In genomic region chr4:150708572-150708984, GRCm38 (mm10) we compare ENCODE assay signal across 9 mouse cellular contexts. TPM values are rescaled to one million over a fixed set of nuclear protein-coding genes. Genes with fewer than 3 reads are reported as not detected.
DNase-seq lines count a peak whose midpoint lies in the region; ATAC-seq and TF ChIP-seq lines count a peak whose summit lies in the region.
"Had no signal": no experiment of that assay in that cellular context is flagged by ENCODE, and none has a peak within 500 bp of the region (broad histone marks: within the 10 kb centered on the region; RNA-seq: fewer than 3 reads in every experiment).

No protein-coding gene starts in this region.

- no peak overlapping the region for H3K9ac ChIP-seq in hindbrain, postnatal 0 days (replicated peaks; ENCODE audit: low read length)

- H3K4me3 ChIP-seq in lung, adult 2 months (replicated peaks; ENCODE audit: extremely low read depth, low read depth, low read length): no peak overlapping the region
- no peak overlapping the region for H3K4me3 ChIP-seq in hindbrain, postnatal 0 days (ENCODE audit: low read length)
- no peak overlapping the region for H3K4me3 ChIP-seq in myocyte

- ATAC-seq in hindbrain, postnatal 0 days: 0 out of 2 replicates have a peak, but pooled peaks have one; percentile 20

- H3K4me1 ChIP-seq in lung, adult 2 months (ENCODE audit: control insufficient read depth, insufficient read depth, low read length): peaks cover 13% of the 10 kb centered on the region
- peaks cover 10% of the 10 kb centered on the region; the same call in 1 of the 2 replicates for H3K4me1 ChIP-seq in hindbrain, postnatal 0 days (ENCODE audit: insufficient read depth, low read length)

- DNase-seq in adrenal gland, postnatal 14 days: peak; percentile 62
- no peak for DNase-seq in adrenal gland, adult 18-20 months (ENCODE audit: low spot score in 2 of 2)
- no peak for DNase-seq in lung, adult 2 months
- DNase-seq in lung, postnatal 25 days (ENCODE audit: low spot score): no peak
- DNase-seq in hindbrain, postnatal 0 days (ENCODE audit: low spot score): peak; percentile 51
- DNase-seq in urinary bladder, postnatal 4 days (ENCODE audit: low spot score in 2 of 2): no peak
- DNase-seq in cerebellum, adult 11 months: no peak
- DNase-seq: gastrocnemius, postnatal 14 days had no signal

- no peak overlapping the region for H3ac ChIP-seq in myocyte (ENCODE audit: control insufficient read depth, insufficient read length)

- no peak for TF ChIP-seq POLR2A in lung, adult 2 months (IDR thresholded peaks at IDR 0.05; ENCODE audit: borderline replicate concordance, extremely low read depth, low read depth, low read length)
- no peak for TF ChIP-seq POLR2A in myocyte (IDR thresholded peaks at IDR 0.05; ENCODE audit: insufficient read length, low read depth)

- no peaks in the 10 kb centered on the region for H3K79me2 ChIP-seq in myocyte (ENCODE audit: control insufficient read depth, insufficient read depth)

- no peaks in the 10 kb centered on the region for H3K9me3 ChIP-seq in hindbrain, postnatal 0 days (ENCODE audit: low read length)

- no peak overlapping the region for H3K27ac ChIP-seq in hindbrain, postnatal 0 days

- no peak overlapping the region for H3K4me2 ChIP-seq in hindbrain, postnatal 0 days (ENCODE audit: low read depth, low read length)
- peak overlapping the region; percentile 76 for H3K4me2 ChIP-seq in myocyte (ENCODE audit: low read depth)

- no peaks in the 10 kb centered on the region for H3K27me3 ChIP-seq in hindbrain, postnatal 0 days (ENCODE audit: insufficient read depth, low read length)
- no peaks in the 10 kb centered on the region for H3K27me3 ChIP-seq in myocyte (ENCODE audit: control insufficient read depth, insufficient read depth, insufficient read length)

- 82% methylated on average over 4 of the region's 4 CpGs for WGBS in lung, adult 2 months
- 74% methylated on average over 4 of the region's 4 CpGs for WGBS in hindbrain, postnatal 0 days

- H3K36me3 ChIP-seq in hindbrain, postnatal 0 days (ENCODE audit: insufficient read depth, low read length): no peaks in the 10 kb centered on the region
- H3K36me3 ChIP-seq in myocyte (ENCODE audit: control insufficient read depth, insufficient read depth): no peaks in the 10 kb centered on the region

- TF ChIP-seq CTCF in lung, adult 2 months (IDR thresholded peaks at IDR 0.05; ENCODE audit: insufficient read depth, low read length): peak; percentile 47
- peak; percentile 67 for TF ChIP-seq CTCF in hindbrain, postnatal 0 days (IDR thresholded peaks at IDR 0.05; ENCODE audit: low read depth)

TF ChIP-seq in myocyte, 11 proteins besides CTCF, POLR2A, EP300 and RAD21:
- no peak for TF ChIP-seq MYOG (IDR thresholded peaks at IDR 0.05; ENCODE audit: control insufficient read depth in 1 of 3, insufficient read depth in 1 of 3, insufficient read length in 2 of 3, low read depth in 2 of 3)
- no peak for TF ChIP-seq MYOD1 (IDR thresholded peaks at IDR 0.05; ENCODE audit: control insufficient read depth in 1 of 3, insufficient read length in 2 of 3, low read depth in 2 of 3)
- no peak for TF ChIP-seq REST (IDR thresholded peaks at IDR 0.05; ENCODE audit: insufficient read depth, insufficient read length)
- TF ChIP-seq E2F4 (IDR thresholded peaks at IDR 0.05; ENCODE audit: insufficient read depth): no peak
- no peak for TF ChIP-seq SRF (IDR thresholded peaks at IDR 0.05; ENCODE audit: control insufficient read depth, insufficient read length, low read depth)
- no peak for TF ChIP-seq POLR2AphosphoS2 (IDR thresholded peaks at IDR 0.05; ENCODE audit: insufficient read length, low read depth)
- no peak for TF ChIP-seq CEBPB (IDR thresholded peaks at IDR 0.05; ENCODE audit: insufficient read depth, poor library complexity, severe bottlenecking)

RNA-seq across cellular contexts. Expression of gene Slc45a1, which starts 56.6 kb away (rescaled TPM):
- 0.33 and 1.4 TPM in 2 replicates for total RNA-seq in adrenal gland, postnatal 14 days (2021)
- total RNA-seq in adrenal gland, adult 18-20 months (2021): 1 to 10 TPM in 1 of 2 experiments, under 1 TPM in 1; 0.64 to 1.1 TPM
- polyA plus RNA-seq in lung, adult 2 months (2012; rRNA removed): 0.05 TPM in 1 of 2 replicates, not detected in the other
- total RNA-seq in hindbrain, postnatal 0 days (2014; rRNA removed): 49.6 and 51.3 TPM in 2 replicates
- 41.7 and 47.5 TPM in 2 replicates for polyA plus RNA-seq in hindbrain, postnatal 0 days (2015; fragmentation: Nextera tagmentation; extraction: Ambion mirVana)
- polyA plus RNA-seq in myocyte (2012; fragmentation: generic; extraction: Trizol): not detected
- total RNA-seq: gastrocnemius, postnatal 14 days had no signal

Comparison
In these comparisons a context has a peak if more than half of its experiments do, and no peak if none do; other contexts are left out.
1. DNase-seq: peak in adrenal gland, postnatal 14 days (single experiment) and hindbrain, postnatal 0 days (single experiment); none in adrenal gland, adult 18-20 months (0 of 2), lung, adult 2 months (single experiment), lung, postnatal 25 days (single experiment), urinary bladder, postnatal 4 days (0 of 2) and cerebellum, adult 11 months (single experiment).
2. RNA of gene Slc45a1, which starts 56.6 kb away (total RNA-seq): 49.6 to 51.3 TPM in hindbrain, postnatal 0 days; 0.64 to 1.1 TPM in adrenal gland, adult 18-20 months and 0.33 to 1.4 TPM in adrenal gland, postnatal 14 days; every median in the first group is over 10 times any median in the second.